Mouse (Mus musculus) intestine, embryonic 14.5 days (tissue): ENCODE measurements around the gene Rap1b. TPM values are rescaled to one million over a fixed set of nuclear protein-coding genes. Genes with fewer than 3 reads are reported as not detected.

Experiments used
- ATAC-seq: fragments of 200-750 bp; cut with Nextera tagmentation; replicated peaks from 2 replicates; pipeline ENCODE4 v1.8.0; 2017; ENCODE audit warnings: low read depth, moderate number of reproducible peaks, moderate TSS enrichment, moderate library complexity; ENCODE audit not compliant: low FRiP score, low TSS enrichment
- DNase-seq: peaks from one replicate; pipeline ENCODE4 v3.0.0-alpha.2; 2018; ENCODE audit warnings: low spot score
- H3K27ac ChIP-seq: fragments of 300-500 bp; sonication (generic); 2 replicates; pipeline ENCODE4 v1.5.1; 2014; ENCODE audit warnings: low read depth, mild to moderate bottlenecking, control low read depth
- H3K27me3 ChIP-seq: fragments of 300-500 bp; sonication (generic); replicated peaks from 2 replicates; pipeline ENCODE4 v1.6.1; 2014; ENCODE audit warnings: low read length, control low read depth; ENCODE audit not compliant: control insufficient read depth, insufficient read depth
- H3K36me3 ChIP-seq: fragments of 300-500 bp; sonication (generic); 2 replicates; pipeline ENCODE4 v1.6.1; 2014; ENCODE audit warnings: low read length, control low read depth; ENCODE audit not compliant: control insufficient read depth, insufficient read depth
- H3K4me1 ChIP-seq: fragments of 300-500 bp; sonication (generic); replicated peaks from 2 replicates; pipeline ENCODE4 v1.6.1; 2014; ENCODE audit warnings: low read length, control low read depth, mixed read lengths; ENCODE audit not compliant: control insufficient read depth, insufficient read depth
- H3K4me2 ChIP-seq: fragments of 300-500 bp; sonication (generic); 2 replicates; pipeline ENCODE4 v1.6.1; 2014; ENCODE audit warnings: low read length
- H3K4me3 ChIP-seq: fragments of 300-500 bp; sonication (generic); 2 replicates; pipeline ENCODE4 v1.5.1; 2014; ENCODE audit warnings: low read depth, low read length, control low read depth, mixed read lengths
- H3K9ac ChIP-seq: fragments of 300-500 bp; sonication (generic); 2 replicates; pipeline ENCODE4 v1.6.1; 2014; ENCODE audit warnings: mild to moderate bottlenecking, low read length
- H3K9me3 ChIP-seq: fragments of 300-500 bp; sonication (generic); 2 replicates; pipeline ENCODE4 v1.6.1; 2016; ENCODE audit warnings: low read length, control low read depth; ENCODE audit not compliant: control insufficient read depth
- WGBS: fragments of 180-500 bp; shearing (Covaris S2); extraction: QIAGEN DNeasy Blood & Tissue Kit; methylation state at CpG from one replicate; pipeline ENCODE4 v1.1.7; 2014; 5-methylcytosine and 5-hydroxymethylcytosine counted together
- polyA plus RNA-seq: library from polyadenylated mRNA; unstranded; fragments of >200 nt; fragmentation: Nextera tagmentation; extraction: Ambion mirVana; gene quantifications from 2 replicates; pipeline ENCODE4 v1.2.1, GENCODE M21; 2014

Gene Rap1b
- polyA plus RNA-seq, 1 experiment from 2014 or later, result 183 TPM

- H3K4me1 ChIP-seq, result no peaks in the 10 kb centered on the region
- no peak overlapping the region for H3K27ac ChIP-seq
- no peak for ATAC-seq
- WGBS, result 94% methylated on average over 17 of the region's 17 CpGs
- H3K4me3 ChIP-seq, result no peak overlapping the region
- no peaks in the 10 kb centered on the region for H3K27me3 ChIP-seq
- H3K36me3 ChIP-seq, result peaks cover 88% of the 10 kb centered on the region
- H3K4me2 ChIP-seq, result no peak overlapping the region
- H3K9me3 ChIP-seq, result no peaks in the 10 kb centered on the region
- no peak for DNase-seq
- H3K9ac ChIP-seq, result no peak overlapping the region
Observed at GRCm38 (mm10) chr10:117772364-117773105, 73.3 kb downstream of the Rap1b start.

GRCm38 (mm10) chr10:117771131-117771510 lies 74.7 kb downstream of the Rap1b start:
- Histone ChIP-seq H3K27me3 (no peaks in the 10 kb centered on the region), H3K4me2 (no peak overlapping the region), H3K36me3 (peaks cover 85% of the 10 kb centered on the region), H3K27ac (no peak overlapping the region), H3K4me3 (no peak overlapping the region), H3K9ac (no peak overlapping the region), H3K4me1 (no peaks in the 10 kb centered on the region), H3K9me3 (no peaks in the 10 kb centered on the region)
- no peak for DNase-seq
- 95% methylated on average over 10 of the region's 10 CpGs for WGBS
- no peak for ATAC-seq

- no peaks in the 10 kb centered on the region for H3K4me1 ChIP-seq
- no peaks in the 10 kb centered on the region for H3K9me3 ChIP-seq
- DNase-seq (no peak), ATAC-seq (no peak)
- H3K27me3 ChIP-seq, result no peaks in the 10 kb centered on the region
- no peak overlapping the region for H3K9ac ChIP-seq
- no peak overlapping the region for H3K4me3 ChIP-seq
- WGBS, result 95% methylated on average over 18 of the region's 18 CpGs
- H3K27ac ChIP-seq, result no peak overlapping the region
- H3K4me2 ChIP-seq, result no peak overlapping the region
- peaks cover 85% of the 10 kb centered on the region for H3K36me3 ChIP-seq
Observed at GRCm38 (mm10) chr10:117770286-117771130, 75.3 kb downstream of the Rap1b start.

GRCm38 (mm10) chr10:117769541-117770285 lies 76.1 kb downstream of the Rap1b start:
- H3K4me3 ChIP-seq, result no peak overlapping the region
- H3K4me1 ChIP-seq, result no peaks in the 10 kb centered on the region
- H3K9me3 ChIP-seq, result no peaks in the 10 kb centered on the region
- ATAC-seq (no peak), DNase-seq (no peak)
- H3K36me3 ChIP-seq, result peaks cover 85% of the 10 kb centered on the region
- no peak overlapping the region for H3K9ac ChIP-seq
- 92% methylated on average over 9 of the region's 9 CpGs for WGBS
- no peak overlapping the region for H3K27ac ChIP-seq
- H3K4me2 ChIP-seq, result no peak overlapping the region
- no peaks in the 10 kb centered on the region for H3K27me3 ChIP-seq

GRCm38 (mm10) chr10:117768141-117768440 lies 77.7 kb downstream of the Rap1b start:
- H3K27ac ChIP-seq, result no peak overlapping the region
- H3K4me3 ChIP-seq, result no peak overlapping the region
- H3K4me2 ChIP-seq, result no peak overlapping the region
- no peak for ATAC-seq
- 88% methylated on average over 7 of the region's 7 CpGs for WGBS
- no peak overlapping the region for H3K9ac ChIP-seq
- DNase-seq, result no peak
- no peaks in the 10 kb centered on the region for H3K27me3 ChIP-seq
- no peaks in the 10 kb centered on the region for H3K9me3 ChIP-seq
- H3K4me1 ChIP-seq, result no peaks in the 10 kb centered on the region
- peaks cover 85% of the 10 kb centered on the region for H3K36me3 ChIP-seq

GRCm38 (mm10) chr10:117767286-117768140 lies 78.3 kb downstream of the Rap1b start:
- Histone ChIP-seq H3K27ac (no peak overlapping the region), H3K9me3 (no peaks in the 10 kb centered on the region), H3K9ac (no peak overlapping the region), H3K4me3 (no peak overlapping the region), H3K4me2 (no peak overlapping the region), H3K4me1 (no peaks in the 10 kb centered on the region), H3K27me3 (no peaks in the 10 kb centered on the region), H3K36me3 (peaks cover 85% of the 10 kb centered on the region)
- WGBS, result 86% methylated on average over 10 of the region's 10 CpGs
- no peak for DNase-seq
- ATAC-seq, result no peak

- no peak overlapping the region for H3K4me2 ChIP-seq
- H3K27ac ChIP-seq, result no peak overlapping the region
- peaks cover 86% of the 10 kb centered on the region for H3K36me3 ChIP-seq
- no peaks in the 10 kb centered on the region for H3K27me3 ChIP-seq
- no peak overlapping the region for H3K9ac ChIP-seq
- DNase-seq (no peak), ATAC-seq (no peak)
- H3K4me3 ChIP-seq, result no peak overlapping the region
- H3K4me1 ChIP-seq, result no peaks in the 10 kb centered on the region
- WGBS, result over 99% methylated on average over 5 of the region's 5 CpGs
- H3K9me3 ChIP-seq, result no peaks in the 10 kb centered on the region
Observed at GRCm38 (mm10) chr10:117766896-117767160, 79.0 kb downstream of the Rap1b start.

- Histone ChIP-seq H3K27ac (no peak overlapping the region), H3K27me3 (no peaks in the 10 kb centered on the region), H3K4me1 (no peaks in the 10 kb centered on the region), H3K36me3 (peaks cover 86% of the 10 kb centered on the region), H3K9ac (no peak overlapping the region), H3K4me2 (no peak overlapping the region), H3K9me3 (no peaks in the 10 kb centered on the region), H3K4me3 (no peak overlapping the region)
- ATAC-seq (no peak), DNase-seq (no peak)
- WGBS, result 93% methylated on average over 16 of the region's 16 CpGs
Observed at GRCm38 (mm10) chr10:117766111-117766895, 79.5 kb downstream of the Rap1b start.
